Mouse (Mus musculus) left cerebral cortex, postnatal 36 days (tissue): ENCODE data around the gene Creb5. TPM values are rescaled to one million over a fixed set of nuclear protein-coding genes. Genes with fewer than 3 reads are reported as not detected.

ENCODE experiments used
- DNase-seq, 2 experiments: peaks; one replicate each; pipeline ENCODE4 v3.0.0; 2021 to 2022; ENCODE audit warnings: low spot score in 2 of 2, mixed read lengths in 1 of 2
- intact Hi-C: fragments of 180-260 bp; cut with DNase I; formaldehyde crosslinking; loops from one replicate; pipeline ENCODE4 v1.15.1; 2025
- total RNA-seq, 2 experiments: library from RNA; stranded (reverse); gene quantifications; 2 replicates each; pipeline ENCODE4 v1.2.3; 2021

Creb5 gene
- total RNA-seq, 2 experiments from 2014 or later: 3.7 to 4.5 TPM

- intact Hi-C loops: no loop called here
- no peak for DNase-seq
Observed at GRCm38 (mm10) chr6:53313604-53314003, 26.5 kb downstream of the Creb5 start.

GRCm38 (mm10) chr6:53314126-53314525 is 27.1 kb downstream of the Creb5 start:
- DNase-seq: no peak
- intact Hi-C loops: no loop called here

- peak in 1 of 2 experiments; percentile 8 for DNase-seq
- intact Hi-C loops: no loop called here
Observed at GRCm38 (mm10) chr6:53319543-53320325, 32.7 kb downstream of the Creb5 start.

- intact Hi-C loops: no loop called here
- DNase-seq: no peak
Observed at GRCm38 (mm10) chr6:53337398-53337797, 50.3 kb downstream of the Creb5 start.

GRCm38 (mm10) chr6:53352311-53352960 is 65.4 kb downstream of the Creb5 start:
- intact Hi-C loops: no loop called here
- no peak for DNase-seq

- DNase-seq: no peak
- intact Hi-C loops: no loop called here
Observed at GRCm38 (mm10) chr6:53356328-53356727, 69.3 kb downstream of the Creb5 start.

- intact Hi-C loops: no loop called here
- no peak for DNase-seq
Observed at GRCm38 (mm10) chr6:53363535-53363934, 76.5 kb downstream of the Creb5 start.

- intact Hi-C loops: no loop called here
- DNase-seq: no peak
Observed at GRCm38 (mm10) chr6:53363981-53364391, 76.9 kb downstream of the Creb5 start.

- intact Hi-C loops: no loop called here
- no peak for DNase-seq
Observed at GRCm38 (mm10) chr6:53369147-53369546, 82.1 kb downstream of the Creb5 start.

GRCm38 (mm10) chr6:53369928-53370327 is 82.9 kb downstream of the Creb5 start:
- no peak for DNase-seq
- intact Hi-C loops: no loop called here

GRCm38 (mm10) chr6:53371962-53372361 is 84.9 kb downstream of the Creb5 start:
- intact Hi-C loops: no loop called here
- DNase-seq: no peak

- intact Hi-C loops: no loop called here
- DNase-seq: no peak
Observed at GRCm38 (mm10) chr6:53374315-53374941, 87.4 kb downstream of the Creb5 start.

- no peak for DNase-seq
- intact Hi-C loops: no loop called here
Observed at GRCm38 (mm10) chr6:53389277-53389676, 102.2 kb downstream of the Creb5 start.

GRCm38 (mm10) chr6:53390413-53390812 is 103.3 kb downstream of the Creb5 start:
- peak; percentile 14 to 25 for DNase-seq
- intact Hi-C loops: no loop called here

- intact Hi-C loops: no loop called here
Observed at GRCm38 (mm10) chr6:53394026-53394425, 107.0 kb downstream of the Creb5 start.

GRCm38 (mm10) chr6:53395208-53395607 is 108.1 kb downstream of the Creb5 start:
- intact Hi-C loops: no loop called here

More at GRCm38 (mm10) chr6:53394026-53394425, 107.0 kb downstream of the Creb5 start:
- DNase-seq: no peak

GRCm38 (mm10) chr6:53396421-53396820 is 109.4 kb downstream of the Creb5 start:
- intact Hi-C loops: no loop called here
- DNase-seq: no peak

More at GRCm38 (mm10) chr6:53395208-53395607, 108.1 kb downstream of the Creb5 start:
- DNase-seq: peak in 1 of 2 experiments; percentile 9

GRCm38 (mm10) chr6:53397797-53398196 is 110.7 kb downstream of the Creb5 start:
- no peak for DNase-seq
- intact Hi-C loops: no loop called here

- intact Hi-C loops: no loop called here
- no peak for DNase-seq
Observed at GRCm38 (mm10) chr6:53398297-53399140, 111.4 kb downstream of the Creb5 start.

- intact Hi-C loops: no loop called here
Observed at GRCm38 (mm10) chr6:53401364-53401763, 114.3 kb downstream of the Creb5 start.

More at GRCm38 (mm10) chr6:53401364-53401763, 114.3 kb downstream of the Creb5 start:
- no peak for DNase-seq
